Mouse (Mus musculus) adipocyte (in vitro differentiated cells): ENCODE data around the gene Eif3a.

Experiments
- DNase-seq: peaks from one replicate; pipeline ENCODE4 v3.0.0-alpha.2; 2016; ENCODE audit warnings: low spot score

Gene Eif3a

GRCm38 (mm10) chr19:60790551-60791161, at the start of gene Eif3a:
TSS of gene Eif3a (minus strand) at chr19:60790658.
- DNase-seq = peak; percentile 94

- peak; percentile 53 for DNase-seq
These were observed 47.3 kb upstream of the Eif3a start for GRCm38 (mm10) chr19:60837747-60838146.

GRCm38 (mm10) chr19:60818677-60819076, 28.2 kb upstream of the Eif3a start:
- no peak for DNase-seq

- DNase-seq = no peak
These were observed 22.7 kb upstream of the Eif3a start for GRCm38 (mm10) chr19:60813133-60813532.

- no peak for DNase-seq
These were observed 21.6 kb upstream of the Eif3a start for GRCm38 (mm10) chr19:60812036-60812389.

GRCm38 (mm10) chr19:60811098-60812035, 20.9 kb upstream of the Eif3a start, which contains the start of gene Fam45a:
TSS of gene Fam45a (plus strand) at chr19:60811585.
- peak; percentile 97 for DNase-seq

- DNase-seq = no peak
These were observed 19.5 kb upstream of the Eif3a start for GRCm38 (mm10) chr19:60809927-60810326.

- no peak for DNase-seq
These were observed 14.4 kb upstream of the Eif3a start for GRCm38 (mm10) chr19:60804903-60805302.

- no peak for DNase-seq
These were observed 9.6 kb upstream of the Eif3a start for GRCm38 (mm10) chr19:60799867-60800569.

- DNase-seq = no peak
These were observed 7.0 kb upstream of the Eif3a start for GRCm38 (mm10) chr19:60797415-60797814.

GRCm38 (mm10) chr19:60795244-60795643, 4.8 kb upstream of the Eif3a start:
- DNase-seq = peak; percentile 98

- DNase-seq = no peak
These were observed 2.8 kb upstream of the Eif3a start for GRCm38 (mm10) chr19:60793170-60793707.

- DNase-seq = no peak
These were observed 706 bp upstream of the Eif3a start for GRCm38 (mm10) chr19:60791164-60791563.

- peak; percentile 70 for DNase-seq
These were observed 445 bp downstream of the Eif3a start for GRCm38 (mm10) chr19:60789919-60790506.

GRCm38 (mm10) chr19:60789452-60789851, 1.0 kb downstream of the Eif3a start:
- DNase-seq = peak; percentile 45

- peak; percentile 39 for DNase-seq
These were observed 2.1 kb downstream of the Eif3a start for GRCm38 (mm10) chr19:60788214-60788960.

GRCm38 (mm10) chr19:60787465-60788150, 2.9 kb downstream of the Eif3a start:
- DNase-seq = no peak

- DNase-seq = no peak
These were observed 5.7 kb downstream of the Eif3a start for GRCm38 (mm10) chr19:60784712-60785111.

- no peak for DNase-seq
These were observed 8.4 kb downstream of the Eif3a start for GRCm38 (mm10) chr19:60782034-60782433.

GRCm38 (mm10) chr19:60773366-60773765, 17.1 kb downstream of the Eif3a start:
- no peak for DNase-seq
